Mouse (Mus musculus): Measurements from ENCODE around the gene Zdbf2. TPM values are rescaled to one million over a fixed set of nuclear protein-coding genes. Genes with fewer than 3 reads are reported as not detected.
"Not testable (repeated sequence)": the region's sequence is repeated elsewhere in the genome, so short reads cannot be mapped to it uniquely, and the experiment has no call there.

Zdbf2 gene
- total RNA-seq, 1 experiment from 2014 or later: 0.20 TPM

- ATAC-seq (replicated peaks in 1 of 2; ENCODE audit: insufficient read depth in 1 of 2, low FRiP score in 2 of 2, low TSS enrichment in 1 of 2, low read depth in 1 of 2, poor library complexity in 2 of 2, severe bottlenecking in 2 of 2): no peak
Measured at GRCm38 (mm10) chr1:63259271-63259830, 13.7 kb upstream of the Zdbf2 start.

GRCm38 (mm10) chr1:63259916-63260741 lies 12.9 kb upstream of the Zdbf2 start:
- no peak for ATAC-seq (replicated peaks in 1 of 2; ENCODE audit: insufficient read depth in 1 of 2, low FRiP score in 2 of 2, low TSS enrichment in 1 of 2, low read depth in 1 of 2, poor library complexity in 2 of 2, severe bottlenecking in 2 of 2)

DNA sequence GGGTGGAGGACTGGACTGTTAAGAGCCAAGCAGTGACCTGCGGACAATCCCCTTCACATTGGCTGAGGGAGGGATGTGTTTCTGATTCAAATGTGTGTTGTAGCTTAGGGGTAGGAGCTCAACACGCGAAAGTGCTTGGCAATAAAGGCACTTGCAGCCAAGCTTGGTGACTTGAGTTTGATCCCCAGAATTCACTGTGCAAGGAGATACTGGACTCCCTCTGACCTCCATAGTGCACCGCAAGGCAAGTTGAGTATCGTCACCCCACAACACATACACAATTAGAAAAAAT lies 12.4 kb upstream of the Zdbf2 start:
- ATAC-seq (replicated peaks in 1 of 2; ENCODE audit: insufficient read depth in 1 of 2, low FRiP score in 2 of 2, low TSS enrichment in 1 of 2, low read depth in 1 of 2, poor library complexity in 2 of 2, severe bottlenecking in 2 of 2): no peak

- ATAC-seq (replicated peaks in 1 of 2; ENCODE audit: insufficient read depth in 1 of 2, low FRiP score in 2 of 2, low TSS enrichment in 1 of 2, low read depth in 1 of 2, poor library complexity in 2 of 2, severe bottlenecking in 2 of 2): no peak
Measured at GRCm38 (mm10) chr1:63261041-63261590, 11.9 kb upstream of the Zdbf2 start.

- ATAC-seq (replicated peaks in 1 of 2; ENCODE audit: insufficient read depth in 1 of 2, low FRiP score in 2 of 2, low TSS enrichment in 1 of 2, low read depth in 1 of 2, poor library complexity in 2 of 2, severe bottlenecking in 2 of 2): no peak
Measured at GRCm38 (mm10) chr1:63263671-63264070, 9.4 kb upstream of the Zdbf2 start.

DNA sequence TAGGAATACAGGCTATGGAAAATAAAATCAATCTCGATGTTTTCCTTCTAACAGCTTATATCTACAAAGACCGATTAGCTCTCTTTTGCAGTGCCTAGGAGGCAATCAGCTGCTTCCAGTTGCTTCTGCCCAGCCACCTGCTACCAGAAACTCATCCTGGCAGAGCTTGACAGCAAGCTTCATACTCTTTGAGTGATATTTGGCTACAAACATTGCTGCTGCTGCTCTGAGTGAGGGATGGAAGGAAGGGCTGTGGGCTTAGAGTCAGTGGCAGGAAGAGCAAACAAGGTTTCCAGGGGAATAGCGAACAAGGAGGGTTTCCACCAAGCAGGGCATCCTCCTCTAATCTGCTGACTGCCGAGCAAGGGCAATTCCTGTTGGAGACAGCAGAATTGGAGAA lies 7.6 kb upstream of the Zdbf2 start:
- no peak for ATAC-seq (replicated peaks in 1 of 2; ENCODE audit: insufficient read depth in 1 of 2, low FRiP score in 2 of 2, low TSS enrichment in 1 of 2, low read depth in 1 of 2, poor library complexity in 2 of 2, severe bottlenecking in 2 of 2)

GRCm38 (mm10) chr1:63266121-63266520 lies 6.9 kb upstream of the Zdbf2 start:
- no peak for ATAC-seq (replicated peaks in 1 of 2; ENCODE audit: insufficient read depth in 1 of 2, low FRiP score in 2 of 2, low TSS enrichment in 1 of 2, low read depth in 1 of 2, poor library complexity in 2 of 2, severe bottlenecking in 2 of 2)

- ATAC-seq (replicated peaks in 1 of 2; ENCODE audit: insufficient read depth in 1 of 2, low FRiP score in 2 of 2, low TSS enrichment in 1 of 2, low read depth in 1 of 2, poor library complexity in 2 of 2, severe bottlenecking in 2 of 2): no peak
Measured at GRCm38 (mm10) chr1:63266716-63267115, 6.3 kb upstream of the Zdbf2 start.

- ATAC-seq (replicated peaks in 1 of 2; ENCODE audit: insufficient read depth in 1 of 2, low FRiP score in 2 of 2, low TSS enrichment in 1 of 2, low read depth in 1 of 2, poor library complexity in 2 of 2, severe bottlenecking in 2 of 2): no peak
Measured at GRCm38 (mm10) chr1:63272125-63272675, 865 bp upstream of the Zdbf2 start.

DNA sequence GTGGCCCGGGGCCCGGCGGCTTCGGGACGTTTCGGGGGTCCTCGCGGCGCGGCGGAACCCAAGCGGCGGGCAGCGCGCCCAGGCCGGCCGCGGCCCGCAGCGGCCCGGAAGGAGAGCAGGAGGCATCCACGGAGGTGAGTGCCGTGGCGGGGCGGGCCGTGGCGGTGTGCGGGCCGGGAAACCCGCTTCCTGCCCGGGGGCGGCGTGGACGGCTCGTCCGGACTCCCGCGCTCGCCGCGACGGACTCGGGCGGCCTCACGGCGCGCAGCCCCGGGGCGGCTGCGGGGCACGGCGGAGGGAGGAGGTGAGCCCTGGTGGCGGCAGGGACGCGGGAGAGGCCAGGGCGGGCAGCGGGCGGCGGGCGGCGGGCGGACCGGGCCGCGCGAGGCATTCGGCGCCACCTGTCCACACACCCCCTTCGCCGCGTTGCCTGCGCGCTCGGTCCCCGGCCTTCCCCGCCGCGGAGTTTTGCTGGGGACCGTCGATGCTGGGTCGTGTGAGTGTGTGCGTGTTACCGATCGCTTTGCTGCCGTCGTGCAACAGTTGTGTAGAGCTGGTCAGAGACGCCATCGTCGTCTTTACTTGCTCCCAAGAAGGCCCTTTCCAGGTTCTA lies 380 bp downstream of the Zdbf2 start:
- ATAC-seq (replicated peaks in 1 of 2; ENCODE audit: insufficient read depth in 1 of 2, low FRiP score in 2 of 2, low TSS enrichment in 1 of 2, low read depth in 1 of 2, poor library complexity in 2 of 2, severe bottlenecking in 2 of 2): no peak; a peak in 1 of 4 replicates

- ATAC-seq (replicated peaks in 1 of 2; ENCODE audit: insufficient read depth in 1 of 2, low FRiP score in 2 of 2, low TSS enrichment in 1 of 2, low read depth in 1 of 2, poor library complexity in 2 of 2, severe bottlenecking in 2 of 2): no peak
Measured at GRCm38 (mm10) chr1:63274046-63274730, 1.1 kb downstream of the Zdbf2 start.

- ATAC-seq (replicated peaks in 1 of 2; ENCODE audit: insufficient read depth in 1 of 2, low FRiP score in 2 of 2, low TSS enrichment in 1 of 2, low read depth in 1 of 2, poor library complexity in 2 of 2, severe bottlenecking in 2 of 2): no peak
Measured at GRCm38 (mm10) chr1:63278106-63278505, 5.0 kb downstream of the Zdbf2 start.

- ATAC-seq (replicated peaks in 1 of 2; ENCODE audit: insufficient read depth in 1 of 2, low FRiP score in 2 of 2, low TSS enrichment in 1 of 2, low read depth in 1 of 2, poor library complexity in 2 of 2, severe bottlenecking in 2 of 2): no peak
Measured at GRCm38 (mm10) chr1:63293965-63294364, 20.9 kb downstream of the Zdbf2 start.

DNA sequence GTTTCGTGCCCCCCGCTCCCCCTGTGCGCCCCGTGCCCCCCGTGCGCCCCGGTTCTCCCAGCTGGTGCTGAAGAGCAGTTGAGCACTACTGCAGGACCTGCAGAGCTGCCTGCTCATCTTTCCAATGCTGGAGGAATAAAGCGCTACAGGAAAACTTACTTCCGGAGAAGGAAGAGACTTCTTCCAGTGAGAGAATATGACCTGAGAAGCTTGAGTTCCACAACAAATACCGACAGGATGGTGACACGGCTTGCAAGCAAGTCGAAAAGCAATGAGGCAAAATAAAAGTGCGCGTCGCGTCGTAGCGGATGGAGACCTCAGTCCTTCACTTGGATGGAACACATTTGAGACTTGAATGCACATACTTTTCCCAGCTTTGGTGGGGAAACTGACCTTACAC lies 36.6 kb downstream of the Zdbf2 start:
- no peak for ATAC-seq (replicated peaks in 1 of 2; ENCODE audit: insufficient read depth in 1 of 2, low FRiP score in 2 of 2, low TSS enrichment in 1 of 2, low read depth in 1 of 2, poor library complexity in 2 of 2, severe bottlenecking in 2 of 2)

GRCm38 (mm10) chr1:63323565-63324132 lies 50.6 kb downstream of the Zdbf2 start:
- not testable (repeated sequence) for ATAC-seq (replicated peaks in 1 of 2; ENCODE audit: insufficient read depth in 1 of 2, low FRiP score in 2 of 2, low TSS enrichment in 1 of 2, low read depth in 1 of 2, poor library complexity in 2 of 2, severe bottlenecking in 2 of 2)

Measured in hematopoietic stem cell, adult 5-6 weeks (primary cell).